Mouse (Mus musculus): ENCODE results near the gene Thra. TPM values are rescaled to one million over a fixed set of nuclear protein-coding genes. Genes with fewer than 3 reads are reported as not detected.

Thra gene
- polyA plus RNA-seq, 2 experiments = 55.9 to 157 TPM

- 94% methylated on average over 18 of the region's 18 CpGs for WGBS
- Histone ChIP-seq H3K4me1 (ENCODE audit: control insufficient read depth, insufficient read depth, low read length) (peaks cover 53% of the 10 kb centered on the region), H3K27me3 (ENCODE audit: control insufficient read depth, insufficient read depth, low read length) (no peaks in the 10 kb centered on the region), H3K9ac (ENCODE audit: low read depth, low read length, severe bottlenecking) (no peak overlapping the region), H3K27ac (replicated peaks; ENCODE audit: low read depth, low read length) (no peak overlapping the region), H3K4me2 (replicated peaks; ENCODE audit: low read depth, low read length, severe bottlenecking) (no peak overlapping the region), H3K36me3 (ENCODE audit: control insufficient read depth, insufficient read depth, low read length) (peaks cover 40% of the 10 kb centered on the region), H3K9me3 (ENCODE audit: control insufficient read depth, low read length) (no peaks in the 10 kb centered on the region), H3K4me3 (replicated peaks; ENCODE audit: low read length) (no peak overlapping the region)
- DNase-seq (ENCODE audit: low spot score) (no peak), ATAC-seq (ENCODE audit: low FRiP score, low read depth) (no peak)
- TF ChIP-seq POLR2A (IDR thresholded peaks at IDR 0.05; ENCODE audit: borderline replicate concordance, extremely low read depth, insufficient read depth, insufficient read length) = no peak
Observed at GRCm38 (mm10) chr11:98771131-98771530, 30.7 kb downstream of the Thra start.

GRCm38 (mm10) chr11:98771844-98772525, 31.5 kb downstream of the Thra start:
- 95% methylated on average over 11 of the region's 11 CpGs for WGBS
- H3K4me1 ChIP-seq (ENCODE audit: control insufficient read depth, insufficient read depth, low read length) = peaks cover 56% of the 10 kb centered on the region
- no peak for TF ChIP-seq POLR2A (IDR thresholded peaks at IDR 0.05; ENCODE audit: borderline replicate concordance, extremely low read depth, insufficient read depth, insufficient read length)

GRCm38 (mm10) chr11:98772667-98773171, 32.3 kb downstream of the Thra start:
- ATAC-seq (ENCODE audit: low FRiP score, low read depth) (no peak), DNase-seq (ENCODE audit: low spot score) (no peak)
- no peaks in the 10 kb centered on the region for H3K27me3 ChIP-seq (ENCODE audit: control insufficient read depth, insufficient read depth, low read length)
- peaks cover 56% of the 10 kb centered on the region for H3K4me1 ChIP-seq (ENCODE audit: control insufficient read depth, insufficient read depth, low read length)
- H3K27ac ChIP-seq (replicated peaks; ENCODE audit: low read depth, low read length) = no peak overlapping the region
- WGBS = 49% methylated on average over 8 of the region's 8 CpGs
- no peaks in the 10 kb centered on the region for H3K9me3 ChIP-seq (ENCODE audit: control insufficient read depth, low read length)
- H3K36me3 ChIP-seq (ENCODE audit: control insufficient read depth, insufficient read depth, low read length) = peaks cover 30% of the 10 kb centered on the region
- no peak overlapping the region for H3K4me2 ChIP-seq (replicated peaks; ENCODE audit: low read depth, low read length, severe bottlenecking)
- no peak overlapping the region for H3K4me3 ChIP-seq (replicated peaks; ENCODE audit: low read length)
- TF ChIP-seq POLR2A (IDR thresholded peaks at IDR 0.05; ENCODE audit: borderline replicate concordance, extremely low read depth, insufficient read depth, insufficient read length) = no peak
- H3K9ac ChIP-seq (ENCODE audit: low read depth, low read length, severe bottlenecking) = no peak overlapping the region

More at GRCm38 (mm10) chr11:98771844-98772525, 31.5 kb downstream of the Thra start:
- H3K4me2 ChIP-seq (replicated peaks; ENCODE audit: low read depth, low read length, severe bottlenecking) = no peak overlapping the region
- H3K9ac ChIP-seq (ENCODE audit: low read depth, low read length, severe bottlenecking) = no peak overlapping the region
- peaks cover 32% of the 10 kb centered on the region for H3K36me3 ChIP-seq (ENCODE audit: control insufficient read depth, insufficient read depth, low read length)
- no peaks in the 10 kb centered on the region for H3K9me3 ChIP-seq (ENCODE audit: control insufficient read depth, low read length)
- no peak overlapping the region for H3K27ac ChIP-seq (replicated peaks; ENCODE audit: low read depth, low read length)
- H3K4me3 ChIP-seq (replicated peaks; ENCODE audit: low read length) = no peak overlapping the region
- H3K27me3 ChIP-seq (ENCODE audit: control insufficient read depth, insufficient read depth, low read length) = no peaks in the 10 kb centered on the region
- DNase-seq (ENCODE audit: low spot score) (no peak), ATAC-seq (ENCODE audit: low FRiP score, low read depth) (no peak)

GRCm38 (mm10) chr11:98773635-98774295, 33.3 kb downstream of the Thra start:
- peak; percentile 97 for DNase-seq (ENCODE audit: low spot score)
- TF ChIP-seq POLR2A (IDR thresholded peaks at IDR 0.05; ENCODE audit: borderline replicate concordance, extremely low read depth, insufficient read depth, insufficient read length) = no peak

GRCm38 (mm10) chr11:98774582-98775347, 34.3 kb downstream of the Thra start, which contains the start of gene Nr1d1:
Nr1d1 (minus strand) TSS chr11:98775333.
- peak within 1 kb of the TSS; percentile 34 for H3K4me3 ChIP-seq (replicated peaks; ENCODE audit: low read length)
- H3K9me3 ChIP-seq (ENCODE audit: control insufficient read depth, low read length) = no peaks in the 10 kb centered on the region
- H3K9ac ChIP-seq (ENCODE audit: low read depth, low read length, severe bottlenecking) = peak within 1 kb of the TSS; percentile 26
- WGBS = 2% methylated on average over 22 of the region's 22 CpGs
- H3K27me3 ChIP-seq (ENCODE audit: control insufficient read depth, insufficient read depth, low read length) = no peaks in the 10 kb centered on the region
- ATAC-seq (ENCODE audit: low FRiP score, low read depth) (no peak), DNase-seq (ENCODE audit: low spot score) (no peak)
- peak within 1 kb of the TSS; percentile 76 for H3K27ac ChIP-seq (replicated peaks; ENCODE audit: low read depth, low read length)
- TF ChIP-seq POLR2A (IDR thresholded peaks at IDR 0.05; ENCODE audit: borderline replicate concordance, extremely low read depth, insufficient read depth, insufficient read length) = no peak
- peak within 1 kb of the TSS; percentile 84 for H3K4me2 ChIP-seq (replicated peaks; ENCODE audit: low read depth, low read length, severe bottlenecking)
- peaks cover 49% of the 10 kb centered on the region for H3K4me1 ChIP-seq (ENCODE audit: control insufficient read depth, insufficient read depth, low read length)
- H3K36me3 ChIP-seq (ENCODE audit: control insufficient read depth, insufficient read depth, low read length) = peaks cover 9% of the 10 kb centered on the region

More at GRCm38 (mm10) chr11:98773635-98774295, 33.3 kb downstream of the Thra start:
- ATAC-seq (ENCODE audit: low FRiP score, low read depth) = peak; percentile 86
- WGBS = under 1% methylated on average over 34 of the region's 37 CpGs
- H3K4me2 ChIP-seq (replicated peaks; ENCODE audit: low read depth, low read length, severe bottlenecking) = peak overlapping the region; percentile 84
- peaks cover 19% of the 10 kb centered on the region for H3K36me3 ChIP-seq (ENCODE audit: control insufficient read depth, insufficient read depth, low read length)
- H3K9ac ChIP-seq (ENCODE audit: low read depth, low read length, severe bottlenecking) = 0 out of 2 replicates have a peak overlapping the region, but pooled peaks have one; percentile 21
- H3K4me3 ChIP-seq (replicated peaks; ENCODE audit: low read length) = peak overlapping the region; percentile 34
- no peaks in the 10 kb centered on the region for H3K27me3 ChIP-seq (ENCODE audit: control insufficient read depth, insufficient read depth, low read length)
- peaks cover 49% of the 10 kb centered on the region for H3K4me1 ChIP-seq (ENCODE audit: control insufficient read depth, insufficient read depth, low read length)
- H3K9me3 ChIP-seq (ENCODE audit: control insufficient read depth, low read length) = no peaks in the 10 kb centered on the region
- H3K27ac ChIP-seq (replicated peaks; ENCODE audit: low read depth, low read length) = 0 out of 2 replicates have a peak overlapping the region, but pooled peaks have one; percentile 28

Measured in limb, embryonic 14.5 days (tissue).